Mouse (Mus musculus) liver, embryonic 12.5 days (tissue): ENCODE measurements around the gene Lrrc4. TPM values are rescaled to one million over a fixed set of nuclear protein-coding genes. Genes with fewer than 3 reads are reported as not detected.

Experiments used
- ATAC-seq: fragments of 200-750 bp; cut with Nextera tagmentation; 2 replicates; pipeline ENCODE4 v1.8.0; 2017; ENCODE audit warnings: moderate number of reproducible peaks, mild to moderate bottlenecking, moderate library complexity
- H3K27ac ChIP-seq: fragments of 300-500 bp; sonication (generic); 2 replicates; pipeline ENCODE4 v1.5.1; 2016; ENCODE audit warnings: mild to moderate bottlenecking
- H3K27me3 ChIP-seq: fragments of 300-500 bp; sonication (generic); replicated peaks from 2 replicates; pipeline ENCODE4 v1.6.1; 2016; ENCODE audit warnings: mild to moderate bottlenecking, moderate library complexity
- H3K36me3 ChIP-seq: fragments of 300-500 bp; sonication (generic); 2 replicates; pipeline ENCODE4 v1.6.1; 2016; ENCODE audit warnings: mild to moderate bottlenecking, moderate library complexity
- H3K4me1 ChIP-seq: fragments of 300-500 bp; sonication (generic); 2 replicates; pipeline ENCODE4 v1.6.1; 2016
- H3K4me2 ChIP-seq: fragments of 300-500 bp; sonication (generic); 2 replicates; pipeline ENCODE4 v1.6.1; 2016; ENCODE audit warnings: mild to moderate bottlenecking, moderate library complexity
- H3K4me3 ChIP-seq: fragments of 300-500 bp; sonication (generic); 2 replicates; pipeline ENCODE4 v1.5.1; 2016; ENCODE audit warnings: mild to moderate bottlenecking, moderate library complexity
- H3K9ac ChIP-seq: fragments of 300-500 bp; sonication (generic); 2 replicates; pipeline ENCODE4 v1.6.1; 2016; ENCODE audit warnings: mild to moderate bottlenecking, moderate library complexity
- H3K9me3 ChIP-seq: fragments of 300-500 bp; sonication (generic); replicated peaks from 2 replicates; pipeline ENCODE4 v1.6.1; 2016; ENCODE audit warnings: mild to moderate bottlenecking, moderate library complexity
- WGBS: fragments of 180-500 bp; shearing (Covaris S2); methylation state at CpG from one replicate; pipeline ENCODE4 v1.1.7; 2016; ENCODE audit not compliant: insufficient replicate concordance; 5-methylcytosine and 5-hydroxymethylcytosine counted together
- polyA plus RNA-seq: library from polyadenylated mRNA; unstranded; fragments of >200 nt; fragmentation: Nextera tagmentation; extraction: Ambion mirVana; gene quantifications from 2 replicates; pipeline ENCODE4 v1.2.1, GENCODE M21; 2016

Gene Lrrc4
- polyA plus RNA-seq, 1 experiment from 2014 or later = 0.30 TPM

- H3K4me3 ChIP-seq = no peak overlapping the region
- no peak overlapping the region for H3K27ac ChIP-seq
- 0 out of 2 replicates have a peak, but pooled peaks cover 4% of the 10 kb centered on the region for H3K36me3 ChIP-seq
- no peaks in the 10 kb centered on the region for H3K9me3 ChIP-seq
- WGBS = 68% methylated on average over 3 of the region's 3 CpGs
- no peak for ATAC-seq
- H3K4me1 ChIP-seq = peaks cover 37% of the 10 kb centered on the region
- H3K27me3 ChIP-seq = no peaks in the 10 kb centered on the region
- H3K4me2 ChIP-seq = no peak overlapping the region
- H3K9ac ChIP-seq = no peak overlapping the region
These were observed 21.6 kb upstream of the Lrrc4 start for GRCm38 (mm10) chr6:28853164-28853563.

GRCm38 (mm10) chr6:28852342-28852741 is 20.8 kb upstream of the Lrrc4 start:
- no peak for ATAC-seq
- H3K36me3 ChIP-seq = 0 out of 2 replicates have a peak, but pooled peaks cover 4% of the 10 kb centered on the region
- no peaks in the 10 kb centered on the region for H3K27me3 ChIP-seq
- WGBS = 78% methylated on average over 7 of the region's 7 CpGs
- H3K9me3 ChIP-seq = no peaks in the 10 kb centered on the region
- H3K4me2 ChIP-seq = no peak overlapping the region
- no peak overlapping the region for H3K9ac ChIP-seq
- H3K4me3 ChIP-seq = no peak overlapping the region
- H3K27ac ChIP-seq = no peak overlapping the region
- peaks cover 28% of the 10 kb centered on the region for H3K4me1 ChIP-seq

GRCm38 (mm10) chr6:28850326-28850900 is 18.9 kb upstream of the Lrrc4 start:
- no peak overlapping the region for H3K4me2 ChIP-seq
- 0 out of 2 replicates have a peak, but pooled peaks cover 4% of the 10 kb centered on the region for H3K36me3 ChIP-seq
- no peak overlapping the region for H3K27ac ChIP-seq
- no peaks in the 10 kb centered on the region for H3K27me3 ChIP-seq
- H3K4me3 ChIP-seq = no peak overlapping the region
- no peak for ATAC-seq
- 85% methylated on average over 9 of the region's 9 CpGs for WGBS
- peaks cover 14% of the 10 kb centered on the region for H3K4me1 ChIP-seq
- H3K9ac ChIP-seq = no peak overlapping the region
- no peaks in the 10 kb centered on the region for H3K9me3 ChIP-seq

GRCm38 (mm10) chr6:28849317-28849716 is 17.8 kb upstream of the Lrrc4 start:
- no peak for ATAC-seq

GRCm38 (mm10) chr6:28848891-28849290 is 17.3 kb upstream of the Lrrc4 start:
- no peak for ATAC-seq
- 62% methylated on average over 9 of the region's 9 CpGs for WGBS
- Histone ChIP-seq H3K4me2 (no peak overlapping the region), H3K4me3 (no peak overlapping the region), H3K9ac (no peak overlapping the region), H3K4me1 (peaks cover 14% of the 10 kb centered on the region), H3K36me3 (0 out of 2 replicates have a peak, but pooled peaks cover 4% of the 10 kb centered on the region), H3K27me3 (no peaks in the 10 kb centered on the region), H3K27ac (no peak overlapping the region), H3K9me3 (no peaks in the 10 kb centered on the region)

More at GRCm38 (mm10) chr6:28849317-28849716, 17.8 kb upstream of the Lrrc4 start:
- H3K36me3 ChIP-seq = 0 out of 2 replicates have a peak, but pooled peaks cover 4% of the 10 kb centered on the region
- H3K4me2 ChIP-seq = no peak overlapping the region
- H3K9ac ChIP-seq = no peak overlapping the region
- 22% methylated on average over 3 of the region's 3 CpGs for WGBS
- H3K9me3 ChIP-seq = no peaks in the 10 kb centered on the region
- H3K27me3 ChIP-seq = no peaks in the 10 kb centered on the region
- H3K4me3 ChIP-seq = no peak overlapping the region
- H3K27ac ChIP-seq = no peak overlapping the region
- peaks cover 14% of the 10 kb centered on the region for H3K4me1 ChIP-seq

GRCm38 (mm10) chr6:28848285-28848794 is 16.8 kb upstream of the Lrrc4 start:
- H3K9ac ChIP-seq = no peak overlapping the region
- no peaks in the 10 kb centered on the region for H3K27me3 ChIP-seq
- H3K9me3 ChIP-seq = no peaks in the 10 kb centered on the region
- WGBS = 77% methylated on average over 6 of the region's 6 CpGs
- no peak for ATAC-seq
- no peak overlapping the region for H3K4me2 ChIP-seq
- peaks cover 14% of the 10 kb centered on the region for H3K4me1 ChIP-seq
- no peak overlapping the region for H3K27ac ChIP-seq
- H3K4me3 ChIP-seq = no peak overlapping the region
- 0 out of 2 replicates have a peak, but pooled peaks cover 2% of the 10 kb centered on the region for H3K36me3 ChIP-seq

- no peak for ATAC-seq
- no peaks in the 10 kb centered on the region for H3K27me3 ChIP-seq
- H3K9ac ChIP-seq = no peak overlapping the region
- H3K27ac ChIP-seq = no peak overlapping the region
- H3K9me3 ChIP-seq = no peaks in the 10 kb centered on the region
- H3K4me3 ChIP-seq = no peak overlapping the region
- no peaks in the 10 kb centered on the region for H3K36me3 ChIP-seq
- no peak overlapping the region for H3K4me2 ChIP-seq
- WGBS = 77% methylated on average over 6 of the region's 6 CpGs
- H3K4me1 ChIP-seq = peaks cover 18% of the 10 kb centered on the region
These were observed 16.1 kb upstream of the Lrrc4 start for GRCm38 (mm10) chr6:28847616-28848015.

GRCm38 (mm10) chr6:28845610-28846009 is 14.1 kb upstream of the Lrrc4 start:
- 67% methylated on average over 4 of the region's 4 CpGs for WGBS
- H3K9me3 ChIP-seq = no peaks in the 10 kb centered on the region
- no peak overlapping the region for H3K4me3 ChIP-seq
- H3K36me3 ChIP-seq = no peaks in the 10 kb centered on the region
- no peak overlapping the region for H3K4me2 ChIP-seq
- H3K27ac ChIP-seq = no peak overlapping the region
- ATAC-seq = no peak
- peaks cover 23% of the 10 kb centered on the region for H3K4me1 ChIP-seq
- H3K9ac ChIP-seq = no peak overlapping the region
- H3K27me3 ChIP-seq = no peaks in the 10 kb centered on the region

GRCm38 (mm10) chr6:28842375-28843276 is 11.1 kb upstream of the Lrrc4 start:
- ATAC-seq = no peak
- H3K27me3 ChIP-seq = no peaks in the 10 kb centered on the region

GRCm38 (mm10) chr6:28841569-28841968 is 10.0 kb upstream of the Lrrc4 start:
- 74% methylated on average over 3 of the region's 3 CpGs for WGBS
- ATAC-seq = no peak
- Histone ChIP-seq H3K27ac (no peak overlapping the region), H3K4me3 (no peak overlapping the region), H3K27me3 (no peaks in the 10 kb centered on the region), H3K9me3 (no peaks in the 10 kb centered on the region), H3K4me1 (peaks cover 8% of the 10 kb centered on the region), H3K9ac (no peak overlapping the region), H3K36me3 (no peaks in the 10 kb centered on the region), H3K4me2 (no peak overlapping the region)

More at GRCm38 (mm10) chr6:28842375-28843276, 11.1 kb upstream of the Lrrc4 start:
- peaks cover 8% of the 10 kb centered on the region for H3K4me1 ChIP-seq
- no peak overlapping the region for H3K27ac ChIP-seq
- no peaks in the 10 kb centered on the region for H3K9me3 ChIP-seq
- no peak overlapping the region for H3K4me3 ChIP-seq
- 62% methylated on average over 4 of the region's 4 CpGs for WGBS
- no peaks in the 10 kb centered on the region for H3K36me3 ChIP-seq
- H3K9ac ChIP-seq = no peak overlapping the region
- H3K4me2 ChIP-seq = no peak overlapping the region

DNA sequence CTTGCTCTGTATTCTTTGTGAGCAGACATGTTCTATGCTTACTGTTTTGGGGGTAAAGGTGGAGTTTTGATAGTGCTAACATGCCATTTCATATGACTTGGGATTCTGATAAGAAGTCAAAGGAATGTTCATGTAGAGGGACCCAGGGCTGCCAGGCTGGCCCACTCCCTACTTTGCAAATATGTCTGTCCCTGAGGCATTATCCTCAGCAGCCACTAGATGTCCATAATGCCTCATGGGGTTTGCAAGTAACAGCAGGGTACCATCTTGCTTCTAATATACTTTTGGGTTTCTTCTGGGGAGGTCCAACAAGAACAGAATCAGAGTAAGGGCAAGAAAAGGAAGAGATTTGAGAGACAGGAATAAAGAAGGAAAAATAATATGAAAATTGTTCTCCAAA is 5.1 kb upstream of the Lrrc4 start:
- Histone ChIP-seq H3K27me3 (peaks cover 45% of the 10 kb centered on the region), H3K9ac (no peak overlapping the region), H3K27ac (no peak overlapping the region), H3K4me3 (no peak overlapping the region), H3K9me3 (no peaks in the 10 kb centered on the region), H3K4me1 (peaks cover 23% of the 10 kb centered on the region), H3K36me3 (no peaks in the 10 kb centered on the region), H3K4me2 (no peak overlapping the region)
- ATAC-seq = no peak

GRCm38 (mm10) chr6:28834046-28834445 is 2.5 kb upstream of the Lrrc4 start:
- H3K4me1 ChIP-seq = peaks cover 26% of the 10 kb centered on the region
- no peak overlapping the region for H3K4me2 ChIP-seq

More at GRCm38 (mm10) chr6:28834046-28834445, 2.5 kb upstream of the Lrrc4 start:
- 24% methylated on average over 2 of the region's 2 CpGs for WGBS
- no peak overlapping the region for H3K4me3 ChIP-seq
- H3K9ac ChIP-seq = no peak overlapping the region
- peaks cover 10% of the 10 kb centered on the region; the same call in 1 of the 2 replicates for H3K36me3 ChIP-seq
- H3K27me3 ChIP-seq = peaks cover 66% of the 10 kb centered on the region
- H3K9me3 ChIP-seq = no peaks in the 10 kb centered on the region
- H3K27ac ChIP-seq = no peak overlapping the region
- ATAC-seq = no peak
